Mouse (Mus musculus): Measurements from ENCODE around the gene Saxo1.

Saxo1 gene

DNA sequence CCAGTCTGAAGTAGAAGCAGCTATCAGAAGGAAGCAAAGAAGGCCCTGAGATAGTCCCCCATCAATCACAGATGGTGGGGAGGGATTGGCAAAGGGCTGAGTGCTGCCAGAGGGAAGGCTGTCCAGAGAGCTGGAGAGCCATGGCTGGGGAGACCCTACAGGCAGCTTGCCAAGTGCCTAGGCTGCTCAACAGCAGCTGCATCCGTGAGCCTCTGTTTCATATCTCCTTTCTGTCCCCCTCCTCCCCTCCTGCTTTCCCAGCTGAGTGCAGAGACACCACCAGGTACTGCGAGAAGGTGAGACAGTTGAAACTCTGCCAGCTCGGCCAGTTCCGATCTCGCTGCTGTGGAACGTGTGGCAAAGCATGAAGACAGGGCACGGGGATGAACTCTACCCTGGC lies 132.5 kb downstream of the Saxo1 start:
- no peak for DNase-seq (ENCODE audit: low read depth in 1 of 2, low spot score in 2 of 2)

DNA sequence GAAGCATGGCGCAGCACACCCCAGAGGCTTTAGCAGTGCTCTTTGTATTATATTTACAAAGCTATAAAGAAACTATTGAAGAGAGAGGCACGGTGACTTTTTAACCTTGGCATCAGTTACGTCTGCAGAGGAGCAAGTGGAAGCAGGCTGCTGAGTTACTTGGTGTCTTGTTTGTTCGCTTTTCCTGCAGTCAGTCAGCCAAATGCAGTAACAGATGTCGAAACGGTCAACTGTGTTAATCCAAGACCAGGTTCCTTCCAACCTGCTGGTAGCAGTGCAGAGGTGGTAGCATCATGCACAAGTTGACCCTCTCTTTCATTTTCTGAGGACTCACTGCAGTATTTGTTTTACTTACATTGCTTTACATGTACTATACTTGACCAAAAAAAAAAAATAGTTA lies 135.5 kb downstream of the Saxo1 start:
- DNase-seq (ENCODE audit: low read depth in 1 of 2, low spot score in 2 of 2), result no peak

DNA sequence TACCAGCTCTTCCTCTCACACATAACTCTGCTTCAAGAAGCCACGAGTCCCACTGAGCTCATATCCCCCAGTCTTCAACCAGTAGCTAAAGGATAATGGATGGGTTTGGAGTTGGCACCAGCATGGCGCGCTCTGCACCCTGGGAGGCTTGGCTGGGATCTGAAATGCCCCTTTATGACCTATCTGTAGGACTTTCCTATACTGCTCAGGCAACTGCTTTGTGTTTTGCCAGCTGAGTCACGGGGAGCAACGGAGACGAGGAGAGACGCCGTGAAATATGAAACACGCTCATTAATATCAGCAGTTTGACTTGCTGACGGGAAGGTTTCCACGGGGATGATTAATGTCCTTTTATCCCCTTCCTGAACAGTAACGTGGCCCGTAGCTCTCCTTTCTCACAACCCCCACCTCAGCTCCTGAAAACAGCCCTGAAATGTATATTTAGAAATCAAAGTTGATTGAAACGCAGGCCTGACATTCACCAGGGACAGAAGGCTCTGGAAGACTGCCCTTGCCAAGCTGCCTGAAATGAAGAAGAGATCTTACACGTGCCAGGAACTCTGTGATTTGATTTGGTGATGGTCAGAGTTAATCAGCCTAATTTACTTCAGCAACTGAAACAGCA lies 141.6 kb downstream of the Saxo1 start:
- no peak for DNase-seq (ENCODE audit: low read depth in 1 of 2, low spot score in 2 of 2)

DNA sequence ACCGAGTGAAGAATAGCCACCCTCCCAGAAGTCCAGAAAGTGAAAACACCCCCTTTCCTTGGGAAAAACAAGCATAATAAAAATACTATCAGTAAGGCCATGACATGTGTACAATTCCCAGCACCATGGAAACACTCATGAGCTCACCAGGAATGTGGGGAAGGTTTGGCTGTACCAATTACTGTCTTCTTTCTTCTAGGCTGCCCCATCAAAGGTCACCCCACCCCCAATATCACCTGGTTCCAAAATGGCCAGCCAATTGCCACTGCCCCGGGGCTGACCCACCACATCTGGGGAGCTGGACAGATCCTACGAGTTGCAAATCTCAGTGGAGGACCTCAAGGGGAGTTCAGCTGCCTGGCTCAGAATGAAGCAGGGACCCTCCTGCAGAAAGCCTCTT lies 144.7 kb downstream of the Saxo1 start:
- DNase-seq (ENCODE audit: low read depth in 1 of 2, low spot score in 2 of 2), result no peak

DNA sequence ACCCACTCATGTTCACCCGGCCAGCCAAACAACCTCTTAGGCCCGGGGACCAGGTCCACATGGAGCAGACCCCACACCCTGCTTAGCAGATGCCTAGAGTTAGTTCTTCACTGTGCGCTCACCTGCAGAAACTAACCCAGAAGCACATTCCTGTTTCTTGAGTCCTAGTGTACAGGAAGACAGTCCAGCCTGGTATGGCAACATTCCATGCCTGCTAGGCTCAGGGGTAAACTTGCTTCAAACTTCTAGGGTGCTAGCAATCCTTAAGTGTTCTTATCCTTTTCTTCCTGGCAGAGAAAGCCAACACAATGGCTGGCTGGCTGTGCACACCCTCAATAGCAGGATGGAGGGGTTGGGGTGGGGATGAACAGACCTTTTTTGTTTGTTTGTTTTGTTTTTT lies 147.2 kb downstream of the Saxo1 start:
- DNase-seq (ENCODE audit: low read depth in 1 of 2, low spot score in 2 of 2), result no peak

DNA sequence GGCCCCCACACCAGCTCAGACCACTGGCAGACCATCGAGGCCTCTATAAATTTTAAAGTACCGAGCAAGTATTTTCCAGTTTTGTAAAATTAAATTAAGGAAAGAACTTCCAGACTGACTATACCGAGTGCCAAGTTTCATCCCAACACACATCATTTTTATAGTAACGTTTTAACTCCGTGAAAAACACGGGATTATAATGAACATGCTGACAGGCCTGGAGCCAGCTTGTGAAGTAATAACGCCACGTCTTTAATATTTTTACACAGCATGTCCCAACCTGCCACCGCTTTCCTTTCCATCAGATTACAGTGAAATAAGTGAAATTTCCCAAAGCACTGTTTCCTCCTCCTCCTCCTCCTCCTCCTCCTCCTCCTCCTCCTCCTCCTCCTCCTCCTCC lies 149.7 kb downstream of the Saxo1 start:
- DNase-seq (ENCODE audit: low read depth in 1 of 2, low spot score in 2 of 2), result no peak

DNA sequence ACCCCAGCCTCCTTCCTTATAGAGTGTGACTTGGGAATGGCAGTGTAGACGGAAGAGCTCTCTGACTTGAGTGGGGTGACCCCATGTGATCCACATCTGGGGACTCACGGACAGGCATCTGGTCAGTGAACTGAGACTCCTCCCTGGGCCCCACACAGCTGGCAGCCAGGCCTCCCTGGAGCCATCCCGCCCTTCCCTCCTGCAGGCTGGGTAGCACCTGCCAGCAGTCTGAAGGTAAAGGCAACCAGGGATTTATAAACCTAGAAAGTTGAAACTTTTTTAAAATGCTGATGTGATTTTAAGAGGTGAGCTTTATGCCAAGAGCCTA lies 151.0 kb downstream of the Saxo1 start:
- no peak for DNase-seq (ENCODE audit: low read depth in 1 of 2, low spot score in 2 of 2)

DNA sequence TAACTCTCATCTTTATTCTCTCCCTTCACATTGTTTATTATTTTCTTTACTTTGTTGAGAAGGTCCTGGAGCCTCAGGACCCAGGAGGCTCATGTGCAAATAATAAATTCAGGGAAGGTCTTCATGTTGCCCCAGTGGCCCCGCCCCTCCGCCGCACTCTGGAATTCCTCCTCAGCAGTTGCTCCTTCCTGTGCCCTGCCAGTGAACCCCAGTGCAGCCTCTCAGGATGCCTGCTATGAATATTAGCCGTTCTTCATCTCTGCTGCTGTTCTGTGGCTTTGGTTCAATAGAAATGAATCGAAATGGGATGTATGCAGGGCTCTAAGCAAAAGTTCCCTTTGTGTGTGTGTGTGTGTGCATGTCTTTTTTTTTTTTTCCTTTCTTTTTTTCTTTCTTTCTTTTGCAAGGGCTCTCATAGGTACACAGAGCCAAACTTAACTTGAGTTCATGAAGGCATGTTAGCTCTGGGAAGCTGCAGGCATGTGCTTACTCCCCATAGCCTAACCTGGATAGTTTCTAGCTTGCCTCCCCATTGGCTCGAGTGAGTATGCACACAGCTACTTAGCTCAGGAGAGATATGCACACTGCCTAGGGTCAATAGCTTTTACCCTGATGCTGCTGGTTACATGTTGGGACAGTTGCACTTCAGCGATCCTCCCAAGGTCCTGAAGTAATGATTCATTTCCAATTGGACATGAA lies 151.5 kb downstream of the Saxo1 start:
- DNase-seq (ENCODE audit: low read depth in 1 of 2, low spot score in 2 of 2), result no peak

DNA sequence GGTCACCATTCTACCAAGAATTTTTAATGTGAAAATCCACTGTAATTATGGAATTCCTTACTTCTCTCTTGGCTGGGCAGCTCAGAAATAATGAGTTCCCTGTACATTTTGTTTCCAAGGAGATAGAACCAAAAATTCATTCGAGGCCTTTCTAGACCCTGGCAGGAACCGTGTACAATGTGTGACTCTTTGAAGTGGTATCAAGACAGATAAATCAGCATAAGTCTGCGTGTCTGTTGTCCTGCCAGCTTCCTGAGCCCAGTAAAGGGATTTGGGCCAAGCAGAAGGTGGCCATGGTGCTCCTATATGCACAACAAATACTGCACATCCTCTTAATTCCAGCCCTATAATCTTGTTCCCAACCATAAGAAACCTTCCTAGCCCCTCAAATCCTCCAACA lies 157.0 kb downstream of the Saxo1 start:
- no peak for DNase-seq (ENCODE audit: low read depth in 1 of 2, low spot score in 2 of 2)

DNA sequence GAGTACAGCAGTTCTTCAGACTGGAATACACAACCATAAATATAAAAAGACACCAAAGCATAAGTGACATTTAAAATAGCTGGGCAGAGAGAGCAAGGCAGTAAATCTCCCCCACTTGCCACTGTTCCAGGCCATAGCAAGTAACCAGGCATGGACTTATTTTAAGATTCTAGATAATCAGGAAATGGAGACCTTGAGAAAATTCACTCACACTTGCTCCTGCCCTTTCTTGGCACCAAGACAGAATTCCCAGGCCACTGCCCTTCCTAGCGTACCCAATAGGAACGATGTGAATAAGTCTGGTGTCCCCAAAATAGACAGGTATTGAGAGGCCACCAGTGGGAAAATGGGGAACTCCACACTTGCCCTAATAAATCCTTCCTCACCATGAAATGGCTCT lies 160.7 kb downstream of the Saxo1 start:
- no peak for DNase-seq (ENCODE audit: low read depth in 1 of 2, low spot score in 2 of 2)

DNA sequence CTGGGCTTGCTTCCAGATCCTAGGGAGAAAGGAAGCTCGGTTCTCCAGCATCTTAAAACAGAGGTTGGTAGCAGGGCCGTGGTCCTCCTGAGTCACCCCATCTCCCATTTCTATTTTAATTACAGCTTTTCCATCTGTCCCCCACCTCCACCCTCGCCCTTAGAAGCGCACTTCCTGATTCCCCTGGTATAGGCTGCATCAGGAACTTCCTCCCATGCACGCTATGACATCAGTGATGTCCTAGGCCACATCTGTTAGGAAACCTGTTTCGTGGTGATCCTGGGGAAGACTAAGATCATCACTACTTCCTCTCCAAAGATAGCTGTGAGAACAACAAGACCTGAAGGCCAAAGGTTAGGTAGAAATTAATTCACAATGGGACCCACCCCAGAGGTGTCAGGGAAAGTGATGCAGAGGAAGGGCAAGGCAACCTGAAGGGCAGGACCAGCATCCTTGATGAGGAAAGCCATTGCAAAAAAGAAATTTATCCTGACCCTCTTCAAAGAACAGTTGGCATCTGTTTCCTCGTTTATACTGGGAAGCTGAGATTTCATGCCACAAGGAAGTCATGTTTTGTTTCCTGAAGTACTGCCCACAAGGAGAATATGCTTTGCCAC lies 161.3 kb downstream of the Saxo1 start:
- DNase-seq (ENCODE audit: low read depth in 1 of 2, low spot score in 2 of 2), result no peak

DNA sequence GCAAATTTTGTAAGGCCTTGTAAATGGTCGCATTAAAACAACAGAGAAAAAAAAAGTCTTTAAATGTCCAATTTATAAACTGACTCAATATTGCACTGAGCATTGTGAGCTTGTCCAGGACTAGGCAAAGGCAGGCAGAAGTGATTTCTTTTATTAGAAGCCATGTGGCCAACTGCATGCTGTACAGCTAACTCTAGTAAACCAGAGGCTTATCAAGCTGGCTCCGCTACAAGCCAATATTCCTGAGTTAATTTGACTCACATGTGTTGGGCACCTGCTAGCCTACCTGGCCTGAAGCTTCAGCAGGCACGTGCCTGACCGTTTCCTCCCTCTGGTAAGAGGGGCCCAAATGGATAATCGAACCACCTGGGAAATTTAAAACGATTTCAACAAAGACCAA lies 162.5 kb downstream of the Saxo1 start:
- DNase-seq (ENCODE audit: low read depth in 1 of 2, low spot score in 2 of 2), result no peak

All from monocyte, adult 2 months (primary cell).